Mouse (Mus musculus) CH12.LX (cell line): Measurements from ENCODE around the gene Arhgef33. TPM values are rescaled to one million over a fixed set of nuclear protein-coding genes. Genes with fewer than 3 reads are reported as not detected.
A peak's percentile ranks its signal among the peaks of the same experiment; 100 is the strongest.

ENCODE experiments used
- DNase-seq: peaks from one replicate; pipeline ENCODE4 v3.0.0-alpha.2; 2013; ENCODE audit errors: extremely low read depth
- H3K27ac ChIP-seq: 2 replicates; pipeline ENCODE4 v1.5.1; 2012; ENCODE audit warnings: low read depth, mild to moderate bottlenecking, control low read depth, moderate library complexity; ENCODE audit not compliant: insufficient read depth
- H3K27me3 ChIP-seq: replicated peaks from 2 replicates; pipeline ENCODE3; 2012; ENCODE audit warnings: inconsistent platforms
- H3K36me3 ChIP-seq, 2 experiments: replicated peaks in 1 of 2; 2 replicates each; pipeline versions ENCODE3 to v1.6.1; 2012; ENCODE audit warnings: inconsistent platforms in 1 of 2, low read length in 1 of 2, mild to moderate bottlenecking in 1 of 2, mixed read lengths in 1 of 2, moderate library complexity in 1 of 2; ENCODE audit not compliant: control insufficient read depth in 1 of 2, insufficient read depth in 1 of 2
- H3K4me1 ChIP-seq, 2 experiments: 2 replicates each; pipeline ENCODE4 v1.6.1; 2012; ENCODE audit warnings: inconsistent platforms in 1 of 2, moderate library complexity in 1 of 2; ENCODE audit not compliant: insufficient read depth in 2 of 2, control insufficient read depth in 1 of 2
- H3K4me2 ChIP-seq: 2 replicates; pipeline ENCODE4 v1.6.1; 2012; ENCODE audit warnings: low read depth, mild to moderate bottlenecking, control low read depth; ENCODE audit not compliant: poor library complexity, insufficient read depth, severe bottlenecking
- H3K4me3 ChIP-seq, 3 experiments: fragments of 150-350 bp in 1 of 3; sonication (generic) in 1 of 3; replicated peaks in 1 of 3; 2 replicates each; pipeline versions ENCODE3 to v1.5.1; 2011 to 2012; ENCODE audit warnings: low read depth in 2 of 3, low read length in 2 of 3, mild to moderate bottlenecking in 2 of 3, moderate library complexity in 2 of 3, control low read depth in 1 of 3, improper control_type of control experiment in 1 of 3, inconsistent platforms in 1 of 3, mixed read lengths in 1 of 3; ENCODE audit not compliant: poor library complexity in 1 of 3
- H3K79me2 ChIP-seq: replicated peaks from 2 replicates; pipeline ENCODE4 v1.6.1; 2012; ENCODE audit warnings: mild to moderate bottlenecking, moderate library complexity; ENCODE audit not compliant: control insufficient read depth, poor library complexity, insufficient read depth, severe bottlenecking; ENCODE audit errors: extremely low read depth
- H3K9ac ChIP-seq: 2 replicates; pipeline ENCODE4 v1.6.1; 2012; ENCODE audit warnings: low read depth, mild to moderate bottlenecking, control low read depth, moderate library complexity; ENCODE audit not compliant: insufficient read depth
- H3K9me3 ChIP-seq: replicated peaks from 2 replicates; pipeline ENCODE3; 2012; ENCODE audit warnings: low read length, inconsistent platforms, mixed read lengths
- CHD2 ChIP-seq: IDR thresholded peaks from 2 replicates; pipeline ENCODE4 v1.6.1; 2011; ENCODE audit warnings: low read length, improper control_type of control experiment
- CTCF ChIP-seq, 2 experiments: IDR thresholded peaks in 1 of 2; conservative IDR thresholded peaks in 1 of 2; 2 replicates each; pipeline ENCODE4 v1.5.1; 2011 to 2012; ENCODE audit warnings: low read depth in 2 of 2, low read length in 2 of 2, improper control_type of control experiment in 1 of 2, inconsistent platforms in 1 of 2, mild to moderate bottlenecking in 1 of 2, moderate library complexity in 1 of 2
- EP300 ChIP-seq: IDR thresholded peaks from 2 replicates; pipeline ENCODE4 v1.6.1; 2011; ENCODE audit warnings: low read length, improper control_type of control experiment
- ETS1 ChIP-seq: conservative IDR thresholded peaks from 2 replicates; pipeline ENCODE4 v1.6.1; 2012; ENCODE audit warnings: low read depth, mild to moderate bottlenecking, inconsistent platforms, low read length, improper control_type of control experiment, moderate library complexity
- JUND ChIP-seq: conservative IDR thresholded peaks from 2 replicates; pipeline ENCODE4 v1.6.1; 2011; ENCODE audit warnings: low read depth, low read length, improper control_type of control experiment
- KAT2A ChIP-seq: IDR thresholded peaks from 2 replicates; pipeline ENCODE4 v1.6.1; 2012; ENCODE audit warnings: low read length, improper control_type of control experiment, inconsistent platforms; ENCODE audit not compliant: insufficient replicate concordance
- MEF2A ChIP-seq: IDR thresholded peaks from 2 replicates; pipeline ENCODE4 v1.6.1; 2014; ENCODE audit warnings: low read depth, mild to moderate bottlenecking, inconsistent platforms, low read length, improper control_type of control experiment, borderline replicate concordance
- MYC ChIP-seq: IDR thresholded peaks from 2 replicates; pipeline ENCODE4 v1.6.1; 2011; ENCODE audit warnings: low read depth, mild to moderate bottlenecking, improper control_type of control experiment, low read length
- NRF1 ChIP-seq: IDR thresholded peaks from 2 replicates; pipeline ENCODE4 v1.6.1; 2014; ENCODE audit warnings: low read depth, mild to moderate bottlenecking, inconsistent platforms, low read length, improper control_type of control experiment, moderate library complexity
- PAX5 ChIP-seq: IDR thresholded peaks from 2 replicates; pipeline ENCODE4 v1.6.1; 2012; ENCODE audit warnings: low read length, inconsistent platforms, mixed read lengths
- POLR2A ChIP-seq: IDR thresholded peaks from 2 replicates; pipeline ENCODE4 v1.6.1; 2011; ENCODE audit warnings: low read depth, mild to moderate bottlenecking, improper control_type of control experiment, low read length
- POLR2AphosphoS2 ChIP-seq: IDR thresholded peaks from 2 replicates; pipeline ENCODE4 v1.6.1; 2011; ENCODE audit warnings: low read depth, low read length, improper control_type of control experiment
- RCOR1 ChIP-seq: conservative IDR thresholded peaks from 2 replicates; pipeline ENCODE4 v1.6.1; 2012; ENCODE audit warnings: low read depth, mild to moderate bottlenecking, inconsistent platforms, low read length, improper control_type of control experiment
- UBTF ChIP-seq: IDR thresholded peaks from 2 replicates; pipeline ENCODE4 v1.6.1; 2012; ENCODE audit warnings: low read depth, mild to moderate bottlenecking, inconsistent platforms, low read length, improper control_type of control experiment, moderate library complexity
- USF1 ChIP-seq: IDR thresholded peaks from 2 replicates; pipeline ENCODE4 v1.6.1; 2014; ENCODE audit warnings: low read depth, mild to moderate bottlenecking, inconsistent platforms, low read length, improper control_type of control experiment
- USF2 ChIP-seq: conservative IDR thresholded peaks from 2 replicates; pipeline ENCODE4 v1.6.1; 2011; ENCODE audit warnings: low read depth, low read length, improper control_type of control experiment
- ZC3H11A ChIP-seq: IDR thresholded peaks from 2 replicates; pipeline ENCODE4 v1.6.1; 2012; ENCODE audit warnings: low read depth, mild to moderate bottlenecking, inconsistent platforms, low read length, improper control_type of control experiment
- ZMIZ1 ChIP-seq: IDR thresholded peaks from 2 replicates; pipeline ENCODE4 v1.6.1; 2012; ENCODE audit warnings: low read depth, mild to moderate bottlenecking, inconsistent platforms, low read length, improper control_type of control experiment
- ZNF384 ChIP-seq: IDR thresholded peaks from 2 replicates; pipeline ENCODE4 v1.6.1; 2012; ENCODE audit warnings: low read depth, low read length, improper control_type of control experiment, inconsistent platforms
- dilution Hi-C: fragments of 300-500 bp; cut with MboI; formaldehyde crosslinking; loops from 2 replicates; pipeline ENCODE4 v1.14.3; 2020; ENCODE audit warnings: low sequenced_read_pairs; ENCODE audit not compliant: extremely low pct_unique_long_range_greater_than_20kb, extremely low pct_ligation_motif_present
- in situ Hi-C: fragments of 300-500 bp; cut with MboI; formaldehyde crosslinking; loops from 3 replicates; pipeline ENCODE4 v1.14.3; 2019; ENCODE audit warnings: low sequenced_read_pairs, low pct_ligation_motif_present, low pct_unique_long_range_greater_than_20kb, mixed read lengths
- polyA plus RNA-seq: library from polyadenylated mRNA; unstranded; fragments of >175 nt; gene quantifications from 2 replicates; pipeline ENCODE4 v1.2.1, GENCODE M21; 2012; ENCODE audit warnings: low read depth; ENCODE audit not compliant: insufficient read length
- total RNA-seq, 2 experiments: library from RNA; depleted of rRNA; stranded (reverse); fragments of 300-350 nt in 1 of 2; fragments of >200 nt in 1 of 2; gene quantifications; 2 replicates each; pipeline ENCODE4 v1.2.3; 2012 to 2014

The Arhgef33 gene
- total and polyA plus RNA-seq, 3 experiments: 0.55 TPM; not detected in 2

DNA sequence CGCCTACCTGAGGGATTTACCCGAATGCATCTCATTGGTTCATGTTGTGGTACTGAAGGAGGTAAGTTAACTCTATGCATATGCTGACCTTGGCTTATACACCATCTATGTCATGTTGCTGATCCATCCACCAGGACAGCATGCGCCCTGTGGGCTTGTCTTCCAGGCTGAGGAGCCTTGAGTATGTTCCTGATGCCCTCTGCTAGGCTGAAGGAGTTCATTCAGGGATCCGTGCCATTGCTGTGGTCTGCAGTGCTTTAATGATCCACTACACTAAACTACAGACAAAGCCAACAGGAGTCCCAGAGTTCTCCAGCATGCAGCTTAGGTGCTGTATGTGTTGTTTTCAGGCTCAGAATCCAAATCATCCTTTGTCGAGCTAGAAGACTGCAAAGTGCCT lies 60.1 kb downstream of the Arhgef33 start:
- Histone ChIP-seq H3K9ac (no peak overlapping the region), H3K4me1 (peaks cover 3 to 7% of the 10 kb centered on the region in 2 experiments; a peak in 3 of 4 replicates), H3K27me3 (no peaks in the 10 kb centered on the region), H3K9me3 (peaks cover 3% of the 10 kb centered on the region), H3K27ac (no peak overlapping the region), H3K79me2 (no peaks in the 10 kb centered on the region), H3K4me3 (no peak overlapping the region), H3K36me3 (no peaks in the 10 kb centered on the region), H3K4me2 (no peak overlapping the region)
- no peak for TF ChIP-seq ETS1
- no peak for DNase-seq
- in situ Hi-C loops (no loop called here), dilution Hi-C loops (no loop called here)

DNA sequence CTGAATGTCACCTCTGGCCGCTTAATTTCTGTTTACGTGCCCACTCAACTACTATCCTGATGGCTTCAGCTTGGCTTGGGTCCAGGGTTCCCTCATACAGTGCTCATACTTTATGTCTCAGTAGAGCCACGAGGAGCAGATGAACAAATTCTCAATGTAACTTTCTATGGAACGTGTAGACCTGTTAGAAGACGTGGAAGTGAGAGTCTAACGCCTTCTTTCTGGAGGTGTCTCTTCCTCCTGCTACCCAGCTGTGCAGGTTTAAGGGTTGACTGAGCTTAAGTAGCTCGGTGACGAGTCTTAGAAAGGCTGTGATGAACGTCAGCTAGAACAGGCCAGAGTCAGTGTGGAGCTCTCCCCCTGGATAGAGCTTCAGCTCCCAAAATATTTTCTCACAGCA lies 61.4 kb downstream of the Arhgef33 start:
- peaks cover 4% of the 10 kb centered on the region for H3K9me3 ChIP-seq
- no peak overlapping the region for H3K4me2 ChIP-seq
- DNase-seq: peak; percentile 16
- peaks cover 3 to 7% of the 10 kb centered on the region in 2 experiments; a peak in 3 of 4 replicates for H3K4me1 ChIP-seq
- dilution Hi-C loops (no loop called here), in situ Hi-C loops (no loop called here)
- no peaks in the 10 kb centered on the region for H3K36me3 ChIP-seq
- H3K79me2 ChIP-seq: no peaks in the 10 kb centered on the region
- no peaks in the 10 kb centered on the region for H3K27me3 ChIP-seq
- no peak overlapping the region for H3K27ac ChIP-seq
- no peak overlapping the region for H3K4me3 ChIP-seq
- no peak overlapping the region for H3K9ac ChIP-seq
- TF ChIP-seq JUND (no peak), RCOR1 (no peak), KAT2A (no peak)

DNA sequence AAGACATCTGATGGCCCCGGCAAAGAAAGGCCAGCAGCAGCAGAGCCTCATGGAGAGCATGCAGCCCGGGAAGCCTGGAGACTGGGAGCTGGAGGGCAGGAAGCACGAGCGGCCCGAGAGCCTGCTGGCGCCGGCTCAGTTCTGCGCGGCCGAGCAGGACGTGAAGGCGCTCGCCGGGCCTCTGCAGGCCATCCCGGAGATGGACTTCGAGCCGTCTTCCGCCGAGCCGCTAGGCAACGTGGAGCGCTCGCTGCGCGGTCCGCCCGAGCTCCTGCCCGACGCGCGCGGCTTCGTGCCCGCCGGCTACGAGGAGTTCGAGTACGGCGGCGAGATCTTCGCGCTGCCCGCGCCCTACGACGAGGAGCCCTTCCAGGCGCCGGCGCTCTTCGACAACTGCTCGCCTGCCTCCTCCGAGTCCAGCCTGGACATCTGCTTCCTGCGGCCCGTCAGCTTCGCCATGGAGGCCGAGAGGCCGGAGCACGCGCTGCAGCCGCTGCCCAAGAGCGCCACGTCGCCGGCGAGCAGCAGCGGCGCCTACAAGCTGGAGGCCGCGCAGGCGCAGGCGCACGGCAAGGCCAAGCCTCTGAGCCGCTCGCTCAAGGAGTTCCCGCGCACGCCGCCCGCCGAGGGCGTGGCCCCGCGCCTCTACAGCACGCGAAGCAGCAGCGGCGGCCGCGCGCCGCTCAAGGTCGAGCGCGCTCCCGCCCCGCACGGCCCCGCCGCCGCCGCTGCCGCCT lies 66.0 kb downstream of the Arhgef33 start, which contains the start of gene Gm10190:
Gene Gm10190 (minus strand): TSS at position 553 of the 737 bp plus-strand sequence.
- dilution Hi-C loops (no loop called here), in situ Hi-C loops (no loop called here)
- no peak within 1 kb of the TSS for H3K4me3 ChIP-seq
- H3K9ac ChIP-seq: no peak within 1 kb of the TSS
- H3K4me2 ChIP-seq: no peak within 1 kb of the TSS
- H3K36me3 ChIP-seq: no peaks in the 10 kb centered on the region
- no peak for DNase-seq
- no peaks in the 10 kb centered on the region for H3K27me3 ChIP-seq
- peaks cover 3 to 7% of the 10 kb centered on the region in 2 experiments; a peak in 3 of 4 replicates for H3K4me1 ChIP-seq
- no peak within 1 kb of the TSS for H3K27ac ChIP-seq
- TF ChIP-seq NRF1 (no peak), ZMIZ1 (no peak), ZC3H11A (no peak), JUND (no peak), CHD2 (no peak), CTCF (conservative IDR thresholded peaks at IDR 0.05 in 1 of 2, IDR thresholded peaks at IDR 0.05 in 1 of 2; ENCODE audit: low read depth in 2 of 2, low read length in 2 of 2) (no peak), UBTF (no peak), POLR2AphosphoS2 (no peak), USF1 (no peak), POLR2A (no peak), EP300 (no peak), USF2 (no peak), PAX5 (no peak), MYC (no peak), ZNF384 (no peak), MEF2A (no peak)
- no peaks in the 10 kb centered on the region for H3K79me2 ChIP-seq
- H3K9me3 ChIP-seq: peaks cover 4% of the 10 kb centered on the region
